ENCODE assay signal across 25 mouse cellular contexts in the genomic region with DNA sequence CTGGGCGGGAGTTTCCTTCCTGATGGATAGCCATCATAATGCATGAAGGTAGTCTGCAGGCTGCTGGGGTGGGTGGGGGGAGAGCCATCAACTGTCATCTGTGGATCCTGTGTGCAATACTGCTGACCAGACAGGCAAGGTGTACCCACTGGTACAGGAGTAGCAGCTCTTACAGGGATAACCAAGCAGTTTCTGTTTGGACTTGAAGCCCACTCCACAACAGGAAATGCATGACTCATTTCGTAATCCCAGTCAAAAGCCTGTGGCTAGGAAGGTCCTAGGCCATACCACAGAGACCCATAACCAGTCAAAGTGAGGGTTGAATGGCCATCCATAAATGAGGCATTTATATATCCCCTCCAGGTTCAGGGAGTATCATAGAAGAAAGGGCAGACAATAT. TPM values are rescaled to one million over a fixed set of nuclear protein-coding genes. Genes with fewer than 3 reads are reported as not detected.
"Had no signal": no experiment of that assay in that cellular context is flagged by ENCODE, and none has a peak within 500 bp of the region (broad histone marks: within the 10 kb centered on the region; RNA-seq: fewer than 3 reads in every experiment).

No protein-coding gene starts in this region.

- H3K9ac ChIP-seq: liver, postnatal 0 days; lung, embryonic 15.5 days; midbrain, embryonic 13.5 days; neural tube, embryonic 13.5 days; neural tube, embryonic 15.5 days; stomach, embryonic 15.5 days had no signal

- DNase-seq: liver, postnatal 0 days; lung, adult 2 months; lung, postnatal 14 days; lung, postnatal 36 days; retina, postnatal 1 day; right cerebral cortex, adult 18-20 months; right cerebral cortex, postnatal 25 days; right cerebral cortex, postnatal 4 days; thymus, adult 2 months; thymus, postnatal 25 days; thymus, postnatal 4 days had no signal

- H3K27me3 ChIP-seq: lung, embryonic 15.5 days; megakaryocyte, embryonic 14.5 days; midbrain, embryonic 13.5 days; neural tube, embryonic 13.5 days; neural tube, embryonic 15.5 days; stomach, embryonic 15.5 days had no signal

- H3K27ac ChIP-seq: lung, embryonic 15.5 days; macrophage; midbrain, embryonic 13.5 days; neural tube, embryonic 13.5 days; neural tube, embryonic 15.5 days; stomach, embryonic 15.5 days; stomach, postnatal 0 days had no signal

- ATAC-seq: liver, postnatal 0 days; lung, postnatal 0 days; midbrain, embryonic 13.5 days; midbrain, embryonic 16.5 days had no signal

- H3K4me1 ChIP-seq: lung, embryonic 15.5 days; midbrain, embryonic 13.5 days; neural tube, embryonic 13.5 days; neural tube, embryonic 15.5 days; stomach, embryonic 15.5 days had no signal

- H3K9me3 ChIP-seq: lung, embryonic 15.5 days; midbrain, embryonic 13.5 days; neural tube, embryonic 13.5 days; neural tube, embryonic 15.5 days; stomach, embryonic 15.5 days had no signal

- H3K4me2 ChIP-seq: lung, embryonic 15.5 days; midbrain, embryonic 11.5 days; midbrain, embryonic 13.5 days; neural tube, embryonic 13.5 days; neural tube, embryonic 15.5 days; stomach, embryonic 15.5 days had no signal

- H3K4me3 ChIP-seq: lung, embryonic 15.5 days; megakaryocyte, embryonic 14.5 days; midbrain, embryonic 13.5 days; myocyte; neural tube, embryonic 13.5 days; neural tube, embryonic 15.5 days; stomach, embryonic 15.5 days had no signal

RNA-seq across cellular contexts. Expression of gene Tex38, which starts 3.2 kb away (rescaled TPM):
- polyA plus RNA-seq: macrophage; midbrain, embryonic 11.5 days; myocyte; neural tube, embryonic 11.5 days; neural tube, embryonic 13.5 days; small intestine, adult 2 months had no signal
